Mouse (Mus musculus): ENCODE measurements at regions not wholly inside any gene's neighbourhood (a gene's known extent, or its start where the extent isn't known, plus 50 kb on each side); places are given as distances from the start of the nearest gene placed in this dataset.
A peak's percentile ranks its signal among the peaks of the same experiment; 100 is the strongest.
"Not testable (repeated sequence)": the region's sequence is repeated elsewhere in the genome, so short reads cannot be mapped to it uniquely, and the experiment has no call there.

- no peak for DNase-seq (ENCODE audit: low spot score in 2 of 2)
Observed at GRCm38 (mm10) chr3:79002173-79002848, 284.0 kb downstream of the Rapgef2 start.

- no peak for DNase-seq (ENCODE audit: low spot score in 2 of 2)
Observed at GRCm38 (mm10) chr3:79001754-79002153, 284.6 kb downstream of the Rapgef2 start.

DNA sequence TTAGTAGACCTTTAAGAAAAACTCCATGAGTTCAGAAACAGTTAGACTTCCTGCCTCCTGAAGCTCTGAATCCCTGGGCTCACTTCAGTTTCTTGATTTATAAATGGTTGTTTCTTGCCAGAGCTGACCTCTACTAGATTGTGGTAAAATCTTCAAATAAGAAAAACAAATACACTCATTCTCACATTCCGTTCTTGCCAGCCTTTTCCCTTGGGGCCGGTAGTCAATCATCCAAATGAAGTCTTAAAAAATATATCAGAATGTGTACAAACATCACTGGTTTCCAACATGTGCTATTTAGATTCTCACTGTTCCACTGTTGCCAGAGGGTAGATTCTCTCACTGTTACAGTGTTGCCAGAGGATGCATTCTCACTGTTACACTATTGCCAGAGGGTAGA lies 286.0 kb downstream of the Rapgef2 start:
- DNase-seq (ENCODE audit: low spot score in 2 of 2) = no peak

DNA sequence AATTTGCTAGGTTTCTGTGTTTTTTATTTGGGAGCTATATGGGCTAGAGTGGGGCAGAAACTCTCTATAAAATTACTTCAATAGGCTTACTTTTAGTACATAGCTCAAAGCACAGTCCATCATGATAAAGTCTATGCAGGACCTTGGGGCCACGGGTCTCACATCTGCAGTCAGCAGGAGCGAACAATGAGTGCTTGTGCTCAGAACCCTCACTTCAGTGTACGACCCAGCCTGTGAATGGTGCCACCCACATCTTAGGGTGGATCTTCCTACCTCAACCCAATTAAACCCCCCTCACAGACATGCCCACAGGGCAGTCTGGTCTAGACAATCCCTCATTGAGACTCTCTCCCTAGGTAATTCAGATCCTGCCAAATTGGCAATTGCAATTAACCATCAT lies 286.5 kb downstream of the Rapgef2 start:
- DNase-seq (ENCODE audit: low spot score in 2 of 2) = no peak

DNA sequence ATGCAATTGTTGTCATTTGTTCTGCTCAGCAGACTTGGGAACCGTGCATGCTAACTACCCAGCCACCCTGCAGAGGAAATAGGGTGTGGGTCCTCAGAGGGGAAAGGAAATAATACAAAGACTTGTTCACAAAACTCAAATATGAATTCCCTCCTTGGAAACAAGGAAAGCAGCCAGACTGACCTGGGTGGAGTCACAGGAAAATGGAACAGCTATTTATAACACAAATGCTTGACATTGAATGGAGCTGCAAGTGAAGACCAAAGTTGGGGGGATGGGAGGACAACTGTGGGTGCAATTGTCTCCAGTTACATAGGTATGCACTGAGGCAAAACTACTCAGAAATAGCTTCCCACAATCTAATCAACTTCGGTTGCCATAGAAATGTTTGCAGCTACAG lies 298.2 kb downstream of the Rapgef2 start:
- DNase-seq (ENCODE audit: low spot score in 2 of 2) = no peak

- no peak for DNase-seq (ENCODE audit: low spot score in 2 of 2)
Observed at GRCm38 (mm10) chr3:78986726-78987125, 299.6 kb downstream of the Rapgef2 start.

DNA sequence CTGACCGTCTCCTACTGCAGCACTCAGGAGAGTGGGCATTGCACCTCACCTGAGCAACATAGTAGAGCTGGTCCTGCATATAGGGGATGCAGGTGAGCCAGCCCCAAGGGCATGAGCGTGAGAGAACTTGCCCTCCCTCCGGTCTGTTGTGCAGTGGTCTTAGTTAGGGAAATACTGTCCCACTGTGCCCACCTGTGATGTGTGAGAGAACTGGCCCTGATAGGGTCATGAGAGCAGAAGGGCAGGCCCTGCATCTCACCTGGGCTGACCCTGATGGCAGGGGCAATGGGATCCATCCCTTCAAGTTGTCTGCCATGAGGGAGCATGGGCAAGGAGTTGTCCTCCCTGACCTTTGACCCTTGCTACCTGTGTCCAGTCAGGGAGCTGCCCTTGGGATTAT lies 305.3 kb downstream of the Rapgef2 start:
- no peak for DNase-seq (ENCODE audit: low spot score in 2 of 2)

DNA sequence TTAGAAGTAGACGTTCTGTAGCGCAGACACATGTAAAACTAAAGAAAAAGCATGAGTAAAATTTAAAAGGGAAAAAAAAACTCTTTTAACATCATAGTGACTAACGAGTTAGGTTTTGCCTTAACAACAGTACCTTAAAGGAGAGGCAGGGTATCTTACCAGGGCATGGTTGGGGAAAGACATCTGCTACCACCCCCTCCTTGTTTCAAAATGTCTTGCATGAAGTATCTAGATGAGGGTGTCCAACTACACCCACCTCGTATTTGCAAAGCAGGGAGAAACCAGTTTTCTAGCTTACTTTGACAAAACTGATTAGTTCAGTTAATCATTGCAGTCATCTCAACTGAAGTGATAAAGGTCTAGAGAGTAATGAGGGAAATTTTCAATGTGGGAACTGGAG lies 307.5 kb downstream of the Rapgef2 start:
- no peak for DNase-seq (ENCODE audit: low spot score in 2 of 2)

- not testable (repeated sequence) for DNase-seq (ENCODE audit: low spot score in 2 of 2)
Observed at GRCm38 (mm10) chr3:78966683-78967549, 319.4 kb downstream of the Rapgef2 start.

DNA sequence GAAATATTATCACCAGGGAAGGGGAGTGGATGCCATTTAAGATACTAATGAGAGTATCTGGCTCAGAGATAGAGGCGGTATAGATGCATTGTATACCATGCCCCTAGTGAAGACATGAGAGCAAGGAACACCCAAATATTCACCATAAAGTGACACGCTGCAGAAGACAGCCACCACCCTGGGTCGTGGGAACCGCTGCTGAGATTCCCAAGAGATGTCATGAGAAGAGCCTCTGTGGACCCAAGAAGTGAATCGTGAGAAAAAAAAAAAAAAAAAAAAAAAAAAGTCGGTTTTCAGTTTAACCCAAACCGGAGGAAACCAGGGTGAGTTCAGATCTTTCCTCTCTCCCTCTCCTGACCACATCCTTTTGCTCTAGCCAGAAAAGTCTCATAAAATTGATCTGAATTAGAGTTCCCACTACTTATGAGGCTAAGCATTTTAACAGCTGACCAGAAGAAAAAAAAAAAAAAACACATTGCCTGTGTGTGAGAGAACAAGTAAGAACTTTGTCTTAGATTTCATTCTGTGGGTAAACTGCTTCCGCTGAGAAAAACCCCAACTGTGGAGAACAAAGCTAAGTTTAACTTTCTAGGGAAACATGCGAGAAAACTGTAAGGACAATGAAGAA lies 322.0 kb downstream of the Rapgef2 start:
- no peak for DNase-seq (ENCODE audit: low spot score in 2 of 2)

GRCm38 (mm10) chr3:78958781-78959180 lies 327.5 kb downstream of the Rapgef2 start:
- DNase-seq (ENCODE audit: low spot score in 2 of 2) = peak in 1 of 2 experiments; percentile 20

GRCm38 (mm10) chr3:78955364-78955763 lies 331.0 kb downstream of the Rapgef2 start:
- no peak for DNase-seq (ENCODE audit: low spot score in 2 of 2)

DNA sequence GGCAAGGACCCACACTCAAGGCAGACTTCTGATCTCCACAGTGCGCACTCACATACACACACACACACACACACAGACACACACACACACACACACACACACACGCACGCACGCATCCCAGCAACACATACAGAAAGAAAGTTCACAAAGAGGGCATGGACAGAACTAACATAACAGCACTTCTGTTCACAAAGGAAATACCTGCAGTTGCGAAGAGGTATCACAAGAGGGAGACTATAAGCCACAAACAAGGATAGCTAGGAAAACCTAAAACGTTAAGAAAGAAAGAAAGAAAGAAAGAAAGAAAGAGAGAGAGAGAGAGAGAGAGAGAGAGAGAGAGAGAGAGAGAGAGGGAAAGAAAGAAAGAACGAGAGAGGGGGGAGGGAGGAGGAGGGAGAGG lies 336.9 kb downstream of the Rapgef2 start:
- not testable (repeated sequence) for DNase-seq (ENCODE audit: low spot score in 2 of 2)

DNA sequence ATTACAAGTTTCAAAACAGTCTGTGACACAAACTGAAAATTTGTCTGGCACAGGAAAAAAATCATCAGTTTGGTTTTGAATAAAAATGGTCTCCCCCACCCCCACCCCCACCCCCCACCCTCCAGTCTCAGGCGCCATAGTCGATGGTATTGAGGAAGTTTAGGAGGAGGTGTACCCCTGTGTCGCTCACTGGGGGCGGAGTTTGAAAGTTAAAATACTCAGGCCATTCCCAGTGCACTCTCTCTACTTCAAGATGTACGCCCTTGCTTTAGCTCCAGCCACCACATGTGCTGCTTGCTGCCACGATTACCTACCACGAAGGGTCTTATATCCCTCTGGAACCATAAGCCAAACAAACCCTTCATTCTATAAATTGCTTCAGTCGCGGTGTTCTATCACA lies 337.6 kb downstream of the Rapgef2 start:
- no peak for DNase-seq (ENCODE audit: low spot score in 2 of 2)

DNA sequence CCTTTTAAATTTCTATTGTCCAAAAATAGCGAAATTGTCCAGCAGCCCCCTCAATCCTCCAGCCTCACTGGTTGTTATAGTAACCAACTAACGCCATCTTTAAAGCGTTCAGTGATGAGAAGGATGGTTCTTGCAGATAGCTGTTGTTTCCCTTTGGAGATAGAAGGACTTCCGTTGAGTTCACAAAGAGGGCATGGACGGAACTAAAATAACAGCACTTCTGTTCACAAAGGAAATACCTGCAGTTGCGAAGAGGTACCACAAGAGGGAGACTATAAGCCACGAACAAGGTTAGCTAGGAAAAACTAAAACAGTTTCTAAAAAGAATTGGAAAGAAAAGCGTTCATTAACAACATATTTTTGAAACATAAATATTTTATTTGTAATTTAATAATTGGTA lies 338.1 kb downstream of the Rapgef2 start:
- DNase-seq (ENCODE audit: low spot score in 2 of 2) = peak in 1 of 2 experiments; percentile 44

- no peak for DNase-seq (ENCODE audit: low spot score in 2 of 2)
Observed at GRCm38 (mm10) chr3:78947183-78947582, 339.1 kb downstream of the Rapgef2 start.

GRCm38 (mm10) chr3:78944185-78944584 lies 342.1 kb downstream of the Rapgef2 start:
- DNase-seq (ENCODE audit: low spot score in 2 of 2) = no peak

- DNase-seq (ENCODE audit: low spot score in 2 of 2) = no peak
Observed at GRCm38 (mm10) chr3:78932975-78933374, 353.3 kb downstream of the Rapgef2 start.

GRCm38 (mm10) chr3:78919850-78920249 lies 366.5 kb downstream of the Rapgef2 start:
- no peak for DNase-seq (ENCODE audit: low spot score in 2 of 2)

DNA sequence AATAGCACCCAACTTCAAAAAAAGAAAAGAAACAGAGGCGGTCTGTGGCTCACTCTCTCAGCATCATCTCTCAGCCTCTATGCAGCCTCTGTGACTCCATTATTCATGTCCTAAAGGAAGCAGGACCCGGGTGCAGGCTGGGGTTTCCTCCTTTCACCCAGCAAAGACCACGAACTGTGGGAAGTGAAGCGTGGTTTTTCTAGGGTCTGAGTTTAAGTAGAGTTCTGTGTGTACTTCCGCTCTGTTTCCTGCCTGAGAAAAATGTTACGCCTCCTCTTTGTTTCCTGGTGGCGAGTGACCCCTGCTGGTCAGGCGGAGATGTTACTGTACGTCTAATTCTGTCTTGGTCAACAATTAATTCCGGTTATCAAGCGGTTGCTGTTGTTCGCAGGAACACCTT lies 366.9 kb downstream of the Rapgef2 start:
- peak; percentile 41 to 70 for DNase-seq (ENCODE audit: low spot score in 2 of 2)

DNA sequence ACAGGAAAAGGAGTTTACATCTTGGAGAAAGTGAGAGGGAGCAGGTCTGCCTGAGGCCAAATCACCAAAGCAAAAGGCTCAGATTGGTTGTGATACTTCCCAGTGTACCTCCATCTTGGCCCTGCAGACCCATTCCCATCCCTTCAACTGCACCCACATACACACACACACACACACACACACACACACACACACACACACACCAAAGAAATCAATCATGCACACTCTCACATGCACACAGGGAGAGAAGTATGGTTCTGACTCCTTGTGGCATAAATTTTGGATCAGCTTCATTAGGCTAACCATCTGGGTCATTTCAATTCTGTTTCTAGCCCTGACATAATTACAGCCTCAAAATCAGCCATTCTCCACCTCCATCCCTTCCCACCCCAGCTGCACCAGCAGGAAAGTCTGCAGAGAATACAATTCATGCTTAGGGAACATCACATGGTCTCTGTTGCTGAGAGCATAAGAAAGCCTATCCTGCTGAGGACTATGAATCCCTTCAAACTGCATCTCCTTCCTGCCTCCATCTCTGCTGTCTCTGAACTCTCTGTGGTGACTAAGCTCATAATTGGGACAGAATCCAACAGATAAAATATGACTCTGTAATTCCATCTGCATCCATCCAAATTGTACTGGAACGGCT lies 378.0 kb downstream of the Rapgef2 start:
- no peak for DNase-seq (ENCODE audit: low spot score in 2 of 2)

DNA sequence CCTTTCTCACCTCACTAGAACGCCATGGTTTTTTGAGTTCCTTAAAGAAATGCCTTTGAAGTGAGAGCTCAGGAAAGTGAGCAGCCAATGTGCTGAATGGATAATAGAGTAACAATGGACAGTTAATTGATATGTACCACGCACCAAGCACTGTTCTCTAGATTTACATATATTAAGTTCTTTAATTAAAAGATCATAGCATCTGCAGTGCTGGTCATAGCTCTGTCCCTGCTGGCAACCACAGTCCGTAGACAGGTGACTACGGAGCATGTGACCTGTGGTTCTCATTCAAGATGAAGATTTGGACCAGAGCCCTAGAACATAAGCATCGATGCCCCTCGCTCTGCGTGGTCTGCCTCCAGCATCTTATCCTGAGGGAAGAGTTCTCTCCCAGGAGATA lies 378.5 kb downstream of the Rapgef2 start:
- DNase-seq (ENCODE audit: low spot score in 2 of 2) = no peak

Data from frontal cortex, postnatal 14 days (tissue).